14 mouse cellular contexts compared by ENCODE assay signal in the genomic region with DNA sequence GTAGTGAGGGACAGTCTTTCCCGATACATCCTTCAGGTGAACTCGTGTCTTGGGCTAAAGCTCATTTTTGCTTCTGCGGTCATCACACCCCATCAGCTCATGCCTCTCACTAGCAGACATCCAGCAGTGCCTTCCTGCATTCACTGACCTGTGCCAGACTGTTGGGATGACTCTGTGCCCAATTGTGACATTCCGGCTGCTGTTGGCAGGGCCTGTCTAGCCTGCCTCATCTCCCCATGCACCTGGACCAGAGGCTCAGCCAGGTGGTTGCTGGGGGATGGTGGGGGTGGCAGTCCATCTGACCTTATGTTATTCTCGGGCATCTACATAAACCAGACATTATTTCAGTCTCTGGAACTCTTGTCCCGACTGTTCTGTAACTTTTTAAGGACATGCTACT.
"Had no signal": no experiment of that assay in that cellular context is flagged by ENCODE, and none has a peak within 500 bp of the region (broad histone marks: within the 10 kb centered on the region; RNA-seq: fewer than 3 reads in every experiment).

No protein-coding gene starts in this region.

- H3K4me1 ChIP-seq: limb, embryonic 15.5 days; liver, embryonic 12.5 days; midbrain, embryonic 12.5 days had no signal

- H3K27me3 ChIP-seq: limb, embryonic 15.5 days; liver, embryonic 12.5 days; midbrain, embryonic 12.5 days had no signal

- ATAC-seq: liver, embryonic 12.5 days; midbrain, embryonic 16.5 days had no signal

- H3K36me3 ChIP-seq: limb, embryonic 15.5 days; liver, embryonic 12.5 days; midbrain, embryonic 12.5 days had no signal

- H3K4me3 ChIP-seq: layer of hippocampus, adult 2 months; limb, embryonic 15.5 days; liver, embryonic 12.5 days; midbrain, embryonic 12.5 days had no signal

- H3K27ac ChIP-seq: kidney, postnatal 0 days; layer of hippocampus, adult 2 months; limb, embryonic 15.5 days; liver, embryonic 12.5 days; midbrain, embryonic 12.5 days; stomach, postnatal 0 days had no signal

- DNase-seq: kidney, adult 8-10 months; kidney, postnatal 36 days; lung, embryonic 14.5 days; lung, postnatal 10 days; lung, postnatal 4 days; right cerebral cortex, adult 18-20 months; thymus, postnatal 4 days had no signal

- H3K4me2 ChIP-seq: limb, embryonic 15.5 days; liver, embryonic 12.5 days; lung, embryonic 14.5 days; midbrain, embryonic 12.5 days had no signal

- H3K9ac ChIP-seq: limb, embryonic 15.5 days; liver, embryonic 12.5 days; lung, embryonic 14.5 days; midbrain, embryonic 12.5 days had no signal

- H3K9me3 ChIP-seq: limb, embryonic 15.5 days; midbrain, embryonic 12.5 days had no signal
